20 mouse cellular contexts compared by ENCODE assay signal in the genomic region with DNA sequence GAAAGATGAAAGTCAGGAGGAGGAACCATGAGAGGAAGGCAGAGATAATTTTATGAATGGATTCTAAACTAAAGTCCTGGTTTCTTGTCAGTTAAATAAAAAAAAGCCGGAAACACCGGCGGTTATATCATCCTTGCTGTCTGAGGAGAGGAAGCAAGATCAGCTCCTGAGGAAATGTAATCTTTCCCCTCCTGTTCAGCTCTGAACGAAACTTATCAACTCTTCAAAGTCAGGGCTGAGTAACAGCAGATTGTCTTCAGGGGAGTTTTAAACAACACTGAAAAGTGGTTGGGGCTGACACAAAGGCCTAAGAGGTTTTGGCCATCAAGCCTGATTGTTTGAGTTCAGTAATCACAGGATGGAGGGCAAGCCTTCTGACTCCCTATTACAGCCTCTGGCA. TPM values are rescaled to one million over a fixed set of nuclear protein-coding genes. Genes with fewer than 3 reads are reported as not detected.
DNase-seq lines count a peak whose midpoint lies in the region; ATAC-seq and TF ChIP-seq lines count a peak whose summit lies in the region.
"Had no signal": no experiment of that assay in that cellular context is flagged by ENCODE, and none has a peak within 500 bp of the region (broad histone marks: within the 10 kb centered on the region; RNA-seq: fewer than 3 reads in every experiment).

No protein-coding gene starts in this region.

- no peak overlapping the region for H3K4me3 ChIP-seq in heart, embryonic 12.5 days
- H3K4me3 ChIP-seq in kidney, embryonic 14.5 days (ENCODE audit: low read length), result no peak overlapping the region
- H3K4me3 ChIP-seq in lung, postnatal 0 days (ENCODE audit: low read depth, low read length), result no peak overlapping the region
- H3K4me3 ChIP-seq: embryonic facial prominence, embryonic 15.5 days; hindbrain, embryonic 12.5 days; neural tube, embryonic 12.5 days had no signal

- peak; percentile 41; the same call in 1 of the 2 replicates for TF ChIP-seq EP300 in lung, postnatal 0 days (IDR thresholded peaks at IDR 0.05)

- no peak for DNase-seq in heart, adult 8-10 months (ENCODE audit: low spot score)
- DNase-seq in kidney, adult 18-20 months, result no peak
- DNase-seq in lung, postnatal 0 days (ENCODE audit: low spot score), result peak; percentile 21
- no peak for DNase-seq in lung, postnatal 4 days
- peak; percentile 36 for DNase-seq in naive thymus-derived CD4-positive, alpha-beta T cell, adult 2 months (ENCODE audit: low read depth)
- no peak for DNase-seq in urinary bladder, postnatal 36 days (ENCODE audit: low spot score in 2 of 2)
- DNase-seq: adrenal gland, postnatal 10 days; B cell, adult 2 months; cerebellum, adult 8-10 months; gastrocnemius, postnatal 25 days; right cerebral cortex, postnatal 14 days; thymus, adult 18-20 months had no signal

- no peak for TF ChIP-seq CTCF in lung, postnatal 0 days (IDR thresholded peaks at IDR 0.05)

- no peaks in the 10 kb centered on the region for H3K27me3 ChIP-seq in heart, embryonic 12.5 days (replicated peaks)
- no peaks in the 10 kb centered on the region for H3K27me3 ChIP-seq in kidney, embryonic 14.5 days (ENCODE audit: control insufficient read depth, insufficient read depth, low read length)
- H3K27me3 ChIP-seq in lung, postnatal 0 days (replicated peaks; ENCODE audit: insufficient read depth, low read length), result no peaks in the 10 kb centered on the region
- H3K27me3 ChIP-seq: embryonic facial prominence, embryonic 15.5 days; neural tube, embryonic 12.5 days had no signal

- peak overlapping the region; percentile 60 for H3K27ac ChIP-seq in heart, embryonic 12.5 days (ENCODE audit: poor library complexity, severe bottlenecking)
- peak overlapping the region; percentile 55; the same call in 1 of the 2 replicates for H3K27ac ChIP-seq in kidney, embryonic 14.5 days (ENCODE audit: low read depth, low read length)
- H3K27ac ChIP-seq in lung, postnatal 0 days (ENCODE audit: low read length), result peak overlapping the region; percentile 51
- H3K27ac ChIP-seq: embryonic facial prominence, embryonic 15.5 days; hindbrain, embryonic 12.5 days; kidney, postnatal 0 days; neural tube, embryonic 12.5 days had no signal

- H3K9me3 ChIP-seq in heart, embryonic 12.5 days (replicated peaks), result peaks cover 14% of the 10 kb centered on the region
- H3K9me3 ChIP-seq in kidney, embryonic 14.5 days (ENCODE audit: control insufficient read depth, low read length), result no peaks in the 10 kb centered on the region; the same call in 1 of the 2 replicates
- H3K9me3 ChIP-seq in lung, postnatal 0 days (ENCODE audit: low read length), result no peaks in the 10 kb centered on the region
- H3K9me3 ChIP-seq: embryonic facial prominence, embryonic 15.5 days; G1E; hindbrain, embryonic 12.5 days; neural tube, embryonic 12.5 days had no signal

- WGBS in heart, embryonic 12.5 days, result 12% methylated on average over 4 of the region's 4 CpGs
- WGBS in kidney, embryonic 14.5 days, result 30% methylated on average over 4 of the region's 4 CpGs
- 31% methylated on average over 4 of the region's 4 CpGs for WGBS in lung, postnatal 0 days

- no peaks in the 10 kb centered on the region for H3K36me3 ChIP-seq in heart, embryonic 12.5 days
- H3K36me3 ChIP-seq in kidney, embryonic 14.5 days (ENCODE audit: control insufficient read depth, insufficient read depth, low read length), result no peaks in the 10 kb centered on the region
- H3K36me3 ChIP-seq in lung, postnatal 0 days (ENCODE audit: insufficient read depth, low read length), result no peaks in the 10 kb centered on the region
- H3K36me3 ChIP-seq: embryonic facial prominence, embryonic 15.5 days; G1E; hindbrain, embryonic 12.5 days; neural tube, embryonic 12.5 days had no signal

- ATAC-seq in heart, embryonic 12.5 days (ENCODE audit: insufficient number of reproducible peaks, low FRiP score), result no peak
- no peak for ATAC-seq in kidney, embryonic 14.5 days (ENCODE audit: low FRiP score, low TSS enrichment)
- no peak for ATAC-seq in lung, postnatal 0 days
- ATAC-seq: midbrain, embryonic 16.5 days had no signal

- no peak overlapping the region for H3K9ac ChIP-seq in heart, embryonic 12.5 days
- no peak overlapping the region for H3K9ac ChIP-seq in kidney, embryonic 14.5 days (ENCODE audit: low read depth, low read length)
- no peak overlapping the region for H3K9ac ChIP-seq in lung, postnatal 0 days (replicated peaks; ENCODE audit: low read depth)
- H3K9ac ChIP-seq: embryonic facial prominence, embryonic 15.5 days; hindbrain, embryonic 12.5 days; neural tube, embryonic 12.5 days had no signal

- H3K4me1 ChIP-seq in heart, embryonic 12.5 days (replicated peaks), result peaks cover 50% of the 10 kb centered on the region
- H3K4me1 ChIP-seq in kidney, embryonic 14.5 days (ENCODE audit: control insufficient read depth, insufficient read depth, low read length), result 0 out of 2 replicates have a peak, but pooled peaks cover 4% of the 10 kb centered on the region
- H3K4me1 ChIP-seq in lung, postnatal 0 days (ENCODE audit: insufficient read depth, low read depth, low read length), result 0 out of 2 replicates have a peak, but pooled peaks cover 7% of the 10 kb centered on the region

- no peak overlapping the region for H3K4me2 ChIP-seq in heart, embryonic 12.5 days
- no peak overlapping the region for H3K4me2 ChIP-seq in kidney, embryonic 14.5 days (replicated peaks; ENCODE audit: low read depth, low read length)
- H3K4me2 ChIP-seq in lung, postnatal 0 days (replicated peaks; ENCODE audit: low read depth, low read length), result no peak overlapping the region
- H3K4me2 ChIP-seq: embryonic facial prominence, embryonic 15.5 days; hindbrain, embryonic 12.5 days; neural tube, embryonic 12.5 days had no signal

RNA-seq across cellular contexts. Expression of a gene that starts 35.3 kb away (rescaled TPM):
- 27.6 and 32.4 TPM in 2 replicates for polyA plus RNA-seq in heart, embryonic 12.5 days (2016; fragmentation: Nextera tagmentation; extraction: Ambion mirVana)
- total RNA-seq in heart, adult 8-10 months (2022), result 1 to 10 TPM; 3.3 to 5.0 (median 4.0) TPM
- polyA plus RNA-seq in kidney, embryonic 14.5 days (2014; fragmentation: Nextera tagmentation; extraction: Ambion mirVana), result 28.0 and 54.7 TPM in 2 replicates
- polyA plus RNA-seq in lung, postnatal 0 days (2015; fragmentation: Nextera tagmentation; extraction: Ambion mirVana), result 13.4 and 15.8 TPM in 2 replicates

Comparison
In these comparisons a context has a peak if more than half of its experiments do, and no peak if none do; other contexts are left out.
1. DNase-seq: peak in lung, postnatal 0 days (single experiment) and naive thymus-derived CD4-positive, alpha-beta T cell, adult 2 months (single experiment); none in heart, adult 8-10 months (single experiment), kidney, adult 18-20 months (single experiment), lung, postnatal 4 days (0 of 2) and urinary bladder, postnatal 36 days (0 of 2).
2. Peak in every context shown above with its lines, with median percentiles within 50 percentile points of each other: H3K27ac ChIP-seq.